Mouse (Mus musculus) forebrain, embryonic 16.5 days (tissue): Measurements from ENCODE around the gene Rab25. TPM values are rescaled to one million over a fixed set of nuclear protein-coding genes. Genes with fewer than 3 reads are reported as not detected.

Experiments used
- ATAC-seq: fragments of 200-750 bp; cut with Nextera tagmentation; 2 replicates; pipeline ENCODE4 v1.8.0; 2017; ENCODE audit warnings: mild to moderate bottlenecking, moderate library complexity
- H3K27ac ChIP-seq: fragments of 300-500 bp; sonication (generic); 2 replicates; pipeline ENCODE4 v1.5.1; 2014; ENCODE audit warnings: low read length, control low read depth
- H3K27me3 ChIP-seq: fragments of 300-500 bp; sonication (generic); replicated peaks from 2 replicates; pipeline ENCODE4 v1.6.1; 2014; ENCODE audit warnings: low read length; ENCODE audit not compliant: control insufficient read depth, insufficient read depth
- H3K36me3 ChIP-seq: fragments of 300-500 bp; sonication (generic); 2 replicates; pipeline ENCODE4 v1.6.1; 2014; ENCODE audit not compliant: control insufficient read depth, insufficient read depth
- H3K4me1 ChIP-seq: fragments of 300-500 bp; sonication (generic); replicated peaks from 2 replicates; pipeline ENCODE4 v1.6.1; 2014; ENCODE audit warnings: low read length; ENCODE audit not compliant: control insufficient read depth, insufficient read depth
- H3K4me2 ChIP-seq: fragments of 300-500 bp; sonication (generic); 2 replicates; pipeline ENCODE4 v1.6.1; 2014; ENCODE audit warnings: mild to moderate bottlenecking, low read length, control low read depth
- H3K4me3 ChIP-seq: fragments of 300-500 bp; sonication (generic); replicated peaks from 2 replicates; pipeline ENCODE4 v1.5.1; 2014; ENCODE audit warnings: mild to moderate bottlenecking, low read length, control low read depth
- H3K9ac ChIP-seq: fragments of 300-500 bp; sonication (generic); replicated peaks from 2 replicates; pipeline ENCODE4 v1.6.1; 2014; ENCODE audit warnings: low read depth, low read length, control low read depth
- H3K9me3 ChIP-seq: fragments of 300-500 bp; sonication (generic); 2 replicates; pipeline ENCODE4 v1.6.1; 2016; ENCODE audit warnings: low read length; ENCODE audit not compliant: control insufficient read depth
- WGBS: fragments of 180-500 bp; shearing (Covaris S2); extraction: QIAGEN DNeasy Blood & Tissue Kit; methylation state at CpG from one replicate; pipeline ENCODE4 v1.1.7; 2014; 5-methylcytosine and 5-hydroxymethylcytosine counted together
- polyA plus RNA-seq: library from polyadenylated mRNA; unstranded; fragments of >200 nt; fragmentation: Nextera tagmentation; extraction: Ambion mirVana; gene quantifications from 2 replicates; pipeline ENCODE4 v1.2.1, GENCODE M21; 2015

Gene Rab25
- polyA plus RNA-seq, 1 experiment from 2014 or later = not detected

- Histone ChIP-seq H3K27ac (no peak overlapping the region), H3K4me2 (no peak overlapping the region), H3K27me3 (no peaks in the 10 kb centered on the region), H3K9ac (no peak overlapping the region), H3K4me3 (no peak overlapping the region), H3K36me3 (peaks cover 17% of the 10 kb centered on the region; the same call in 1 of the 2 replicates), H3K9me3 (no peaks in the 10 kb centered on the region), H3K4me1 (peaks cover 25% of the 10 kb centered on the region)
- 98% methylated on average over 6 of the region's 6 CpGs for WGBS
- ATAC-seq = no peak
Observed at GRCm38 (mm10) chr3:88555731-88556130, 7.6 kb upstream of the Rab25 start.

DNA sequence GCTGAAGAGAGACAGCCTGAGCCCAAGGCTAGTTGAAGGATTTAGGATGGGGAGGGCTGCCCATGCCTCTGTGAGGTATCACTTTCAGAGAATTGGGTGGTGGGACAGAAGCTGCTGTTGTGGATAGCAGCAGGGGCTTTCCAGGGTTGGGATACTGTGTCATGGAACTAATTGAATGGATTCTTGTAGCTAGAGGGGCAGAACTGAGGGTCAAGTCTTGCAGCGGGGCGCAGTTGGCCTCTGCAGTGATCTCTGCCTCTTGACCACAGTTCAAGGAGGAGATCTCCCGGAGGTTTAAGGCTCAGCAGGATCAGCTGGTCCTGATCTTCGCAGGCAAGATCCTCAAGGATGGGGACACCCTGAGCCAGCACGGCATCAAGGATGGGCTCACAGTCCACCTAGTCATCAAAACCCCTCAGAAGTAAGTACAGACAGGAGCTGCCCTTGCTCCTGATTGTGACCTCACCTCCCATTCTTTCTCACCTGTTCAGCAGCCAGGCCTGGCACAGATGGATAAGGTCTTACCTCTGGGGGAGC, 7.0 kb upstream of the Rab25 start:
- Histone ChIP-seq H3K27me3 (no peaks in the 10 kb centered on the region), H3K4me1 (peaks cover 28% of the 10 kb centered on the region), H3K27ac (no peak overlapping the region), H3K4me3 (no peak overlapping the region), H3K36me3 (peaks cover 12% of the 10 kb centered on the region; the same call in 1 of the 2 replicates), H3K9me3 (no peaks in the 10 kb centered on the region), H3K9ac (no peak overlapping the region), H3K4me2 (peak overlapping the region; percentile 95)
- 89% methylated on average over 5 of the region's 5 CpGs for WGBS
- ATAC-seq = no peak

DNA sequence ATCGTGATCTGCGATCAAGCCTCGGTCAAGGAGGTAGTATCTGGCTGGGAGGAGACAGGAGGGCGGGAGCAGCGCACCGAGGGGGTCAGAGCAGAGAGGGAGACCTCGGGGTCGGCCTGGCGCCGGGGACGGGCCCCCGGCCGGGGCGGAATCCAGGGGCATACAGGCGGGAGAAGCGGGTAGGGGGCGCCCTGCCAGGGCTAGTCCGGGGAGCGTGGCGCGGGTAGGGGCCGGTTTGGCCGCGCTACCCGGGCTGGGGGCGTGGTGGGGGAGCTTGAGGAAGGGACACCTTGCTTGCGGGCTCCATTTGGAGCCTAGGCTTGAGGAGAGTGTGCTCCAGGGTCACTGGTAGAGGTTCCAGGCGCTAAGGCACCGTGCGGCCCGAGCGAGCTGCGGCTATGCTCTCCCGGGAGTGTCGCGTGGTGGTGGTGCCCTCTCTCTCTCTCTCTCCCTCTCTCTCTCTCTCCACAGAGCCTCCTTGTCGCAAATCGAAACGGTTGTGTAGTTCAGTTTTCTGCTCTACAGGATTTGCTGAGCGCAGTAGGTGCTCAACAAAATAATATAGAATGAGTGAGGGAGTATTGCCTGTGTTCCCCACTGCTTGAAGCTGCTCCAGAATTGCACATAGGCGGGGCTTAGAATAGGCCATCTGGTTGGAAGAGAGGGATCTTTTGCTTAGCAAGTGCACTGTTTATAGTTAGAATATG, 5.9 kb upstream of the Rab25 start:
- peak; percentile 24 for ATAC-seq
- under 1% methylated on average over 41 of the region's 41 CpGs for WGBS
- H3K27ac ChIP-seq = peak overlapping the region; percentile 95
- peak overlapping the region; percentile 99 for H3K4me3 ChIP-seq
- H3K4me2 ChIP-seq = peak overlapping the region; percentile 95
- peak overlapping the region; percentile 94 for H3K9ac ChIP-seq
- H3K9me3 ChIP-seq = no peaks in the 10 kb centered on the region
- H3K4me1 ChIP-seq = peaks cover 28% of the 10 kb centered on the region
- peaks cover 8% of the 10 kb centered on the region; the same call in 1 of the 2 replicates for H3K36me3 ChIP-seq
- H3K27me3 ChIP-seq = no peaks in the 10 kb centered on the region

GRCm38 (mm10) chr3:88553525-88553879, 5.4 kb upstream of the Rab25 start, which contains the start of gene Ubqln4:
Ubqln4 (plus strand) TSS chr3:88553758.
- H3K27ac ChIP-seq = peak within 1 kb of the TSS; percentile 95
- 0% methylated on average over 27 of the region's 37 CpGs for WGBS
- H3K4me1 ChIP-seq = peaks cover 28% of the 10 kb centered on the region
- peaks cover 6% of the 10 kb centered on the region; the same call in 1 of the 2 replicates for H3K36me3 ChIP-seq
- H3K27me3 ChIP-seq = no peaks in the 10 kb centered on the region
- peak within 1 kb of the TSS; percentile 99 for H3K4me3 ChIP-seq
- H3K9ac ChIP-seq = peak within 1 kb of the TSS; percentile 94
- no peaks in the 10 kb centered on the region for H3K9me3 ChIP-seq
- peak; percentile 81 for ATAC-seq
- H3K4me2 ChIP-seq = peak within 1 kb of the TSS; percentile 95

- Histone ChIP-seq H3K9me3 (no peaks in the 10 kb centered on the region), H3K4me1 (peaks cover 28% of the 10 kb centered on the region), H3K4me3 (peak within 1 kb of the TSS; percentile 99), H3K9ac (peak within 1 kb of the TSS; percentile 94), H3K4me2 (peak within 1 kb of the TSS; percentile 95), H3K36me3 (peaks cover 6% of the 10 kb centered on the region; the same call in 1 of the 2 replicates), H3K27ac (peak within 1 kb of the TSS; percentile 95), H3K27me3 (no peaks in the 10 kb centered on the region)
- WGBS = under 1% methylated on average over 48 of the region's 48 CpGs
- peak; percentile 93 for ATAC-seq
Observed at GRCm38 (mm10) chr3:88552676-88553524, 4.8 kb upstream of the Rab25 start, which contains the start of gene Lamtor2. Lamtor2 (minus strand) TSS chr3:88553074.

DNA sequence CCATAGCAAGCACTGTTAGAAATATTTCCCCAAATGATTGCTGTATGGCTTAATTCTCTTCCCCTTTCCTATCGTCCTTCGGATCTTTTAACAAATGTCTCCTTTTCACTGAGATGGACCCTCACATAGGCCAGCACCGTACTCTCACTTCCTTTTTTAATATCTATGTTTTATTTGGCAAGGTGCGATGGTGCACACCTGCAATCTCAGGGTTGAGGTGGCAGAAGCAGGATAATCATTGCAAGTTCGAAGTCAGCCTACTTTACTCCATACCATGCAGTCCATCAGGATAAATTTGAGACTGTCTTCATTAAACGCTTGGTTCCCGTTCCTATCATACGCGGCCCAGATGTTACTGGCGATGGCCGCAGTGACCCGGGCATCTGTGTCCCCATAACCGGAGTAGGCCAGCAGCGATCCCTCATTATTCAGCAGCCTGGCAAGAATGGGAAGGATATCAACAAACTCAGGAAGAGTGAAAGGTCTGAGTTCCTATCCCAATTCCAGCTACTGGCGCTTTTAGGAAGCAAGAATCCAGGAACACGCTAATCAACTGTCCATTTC, 4.1 kb upstream of the Rab25 start:
- no peak for ATAC-seq
- Histone ChIP-seq H3K9ac (peak overlapping the region; percentile 55), H3K4me3 (peak overlapping the region; percentile 99), H3K4me2 (peak overlapping the region; percentile 65), H3K4me1 (peaks cover 28% of the 10 kb centered on the region), H3K36me3 (peaks cover 6% of the 10 kb centered on the region; the same call in 1 of the 2 replicates), H3K27me3 (no peaks in the 10 kb centered on the region), H3K27ac (no peak overlapping the region; the same call in 1 of the 2 replicates), H3K9me3 (no peaks in the 10 kb centered on the region)
- WGBS = 22% methylated on average over 16 of the region's 16 CpGs

GRCm38 (mm10) chr3:88551586-88551985, 3.5 kb upstream of the Rab25 start:
- H3K9ac ChIP-seq = no peak overlapping the region
- H3K36me3 ChIP-seq = peaks cover 2% of the 10 kb centered on the region; the same call in 1 of the 2 replicates
- H3K27ac ChIP-seq = no peak overlapping the region
- H3K4me3 ChIP-seq = no peak overlapping the region
- 83% methylated on average over 4 of the region's 4 CpGs for WGBS
- no peaks in the 10 kb centered on the region for H3K27me3 ChIP-seq
- ATAC-seq = no peak
- peaks cover 28% of the 10 kb centered on the region for H3K4me1 ChIP-seq
- H3K4me2 ChIP-seq = no peak overlapping the region
- no peaks in the 10 kb centered on the region for H3K9me3 ChIP-seq

DNA sequence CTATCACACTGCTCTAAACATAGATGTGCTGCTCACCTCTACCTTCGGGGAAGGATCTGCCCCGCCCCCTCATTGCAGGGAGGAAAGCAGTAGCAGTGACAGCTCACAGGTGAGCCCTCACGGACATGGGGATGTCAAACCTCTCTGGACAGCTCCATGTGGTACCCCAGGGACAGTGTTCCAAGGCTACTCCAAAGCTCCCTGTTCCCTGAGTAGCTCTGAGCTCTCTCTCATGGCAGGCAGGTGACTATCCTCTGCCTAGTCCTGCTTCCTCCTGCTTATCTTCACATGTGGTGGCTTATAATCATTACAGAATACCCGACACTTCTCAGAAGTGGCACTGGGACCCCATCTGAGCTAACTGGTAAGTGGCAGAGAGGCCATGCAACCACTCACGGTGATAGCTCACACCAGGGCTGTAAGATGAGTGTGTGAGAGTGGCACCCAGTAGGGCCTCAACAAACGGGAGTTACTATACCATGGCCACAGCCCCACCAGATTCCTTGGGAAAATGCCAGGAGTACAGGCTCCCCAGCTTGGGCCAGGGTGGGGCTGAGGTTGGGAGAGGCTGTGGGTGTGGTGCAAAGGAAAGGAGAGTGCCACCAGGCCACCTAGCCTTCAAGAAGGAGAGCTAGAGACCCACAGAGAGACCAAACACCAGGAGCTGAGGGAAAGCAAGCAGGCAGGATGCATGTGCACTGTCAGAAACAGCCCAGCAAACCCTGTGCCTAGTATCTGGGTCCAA, 1.3 kb downstream of the Rab25 start:
- no peak overlapping the region for H3K4me3 ChIP-seq
- no peak overlapping the region for H3K27ac ChIP-seq
- H3K4me1 ChIP-seq = peaks cover 18% of the 10 kb centered on the region
- H3K9ac ChIP-seq = no peak overlapping the region
- H3K36me3 ChIP-seq = no peaks in the 10 kb centered on the region
- no peak overlapping the region for H3K4me2 ChIP-seq
- H3K27me3 ChIP-seq = no peaks in the 10 kb centered on the region
- 84% methylated on average over 6 of the region's 6 CpGs for WGBS
- no peak for ATAC-seq
- H3K9me3 ChIP-seq = no peaks in the 10 kb centered on the region
